Comparison of ENCODE assay signal across 15 mouse cellular contexts in the genomic region with DNA sequence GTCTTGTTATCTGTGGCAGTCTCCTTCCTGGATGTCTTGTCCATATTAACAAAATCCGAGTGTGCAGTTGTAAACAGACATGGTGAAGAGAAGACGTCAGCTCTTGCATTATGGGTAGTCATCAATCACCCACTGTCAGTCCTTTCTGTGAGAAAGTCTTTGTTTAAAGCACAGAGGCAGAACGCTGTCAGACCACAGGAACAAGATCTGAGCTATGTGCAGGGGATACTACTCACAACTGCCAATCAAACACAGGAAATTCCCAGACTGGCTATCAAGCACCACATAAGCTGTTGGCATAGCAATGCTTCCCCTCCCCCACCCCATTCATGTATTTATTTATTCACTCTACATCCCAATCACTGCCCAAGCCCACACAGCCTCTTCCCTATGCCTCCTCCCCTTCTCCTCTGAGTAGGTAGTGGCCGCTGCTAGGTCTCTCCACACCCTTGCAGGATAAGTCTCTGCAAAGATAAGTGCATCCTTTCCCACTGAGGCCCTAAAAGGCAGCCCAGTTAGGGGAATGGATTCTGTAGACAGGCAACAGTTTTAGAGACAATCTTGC.
A peak's percentile ranks its signal among the peaks of the same experiment; 100 is the strongest.
DNase-seq lines count a peak whose midpoint lies in the region; ATAC-seq lines count a peak whose summit lies in the region.
"Had no signal": no experiment of that assay in that cellular context is flagged by ENCODE, and none has a peak within 500 bp of the region (broad histone marks: within the 10 kb centered on the region; RNA-seq: fewer than 3 reads in every experiment).

No protein-coding gene starts in this region.

- H3K27ac ChIP-seq in lung, embryonic 15.5 days: no peak overlapping the region
- 0 out of 2 replicates have a peak overlapping the region, but pooled peaks have one; percentile 6 for H3K27ac ChIP-seq in hindbrain, embryonic 11.5 days (ENCODE audit: low read depth, low read length)
- H3K27ac ChIP-seq in midbrain, embryonic 13.5 days: no peak overlapping the region
- H3K27ac ChIP-seq: neural tube, embryonic 13.5 days had no signal

- H3K9me3 ChIP-seq in lung, embryonic 15.5 days: no peaks in the 10 kb centered on the region
- H3K9me3 ChIP-seq in hindbrain, embryonic 11.5 days (ENCODE audit: control insufficient read depth, low read length): no peaks in the 10 kb centered on the region
- H3K9me3 ChIP-seq in midbrain, embryonic 13.5 days: no peaks in the 10 kb centered on the region
- H3K9me3 ChIP-seq: neural tube, embryonic 13.5 days had no signal

- no peaks in the 10 kb centered on the region for H3K36me3 ChIP-seq in lung, embryonic 15.5 days
- no peaks in the 10 kb centered on the region for H3K36me3 ChIP-seq in hindbrain, embryonic 11.5 days (ENCODE audit: control insufficient read depth, insufficient read depth, low read length)
- no peaks in the 10 kb centered on the region for H3K36me3 ChIP-seq in midbrain, embryonic 13.5 days
- H3K36me3 ChIP-seq: neural tube, embryonic 13.5 days had no signal

- H3K9ac ChIP-seq in lung, embryonic 15.5 days: no peak overlapping the region
- no peak overlapping the region for H3K9ac ChIP-seq in hindbrain, embryonic 11.5 days (ENCODE audit: low read depth, low read length)
- H3K9ac ChIP-seq in midbrain, embryonic 13.5 days (replicated peaks): no peak overlapping the region
- H3K9ac ChIP-seq: neural tube, embryonic 13.5 days had no signal

- no peak for DNase-seq in lung, postnatal 14 days
- peak; percentile 62 for DNase-seq in hindbrain, embryonic 11.5 days (ENCODE audit: low spot score)
- no peak for DNase-seq in right cerebral cortex, postnatal 10 days (ENCODE audit: low spot score in 2 of 2)
- DNase-seq in layer of hippocampus, adult 9-10 months (ENCODE audit: low spot score): no peak
- no peak for DNase-seq in spleen, adult 12 weeks (ENCODE audit: low spot score)
- DNase-seq: cerebellum, adult 18-20 months; kidney, postnatal 25 days; right cerebral cortex, postnatal 14 days; thymus, postnatal 14 days had no signal

- H3K4me1 ChIP-seq in lung, embryonic 15.5 days: 0 out of 2 replicates have a peak, but pooled peaks cover 3% of the 10 kb centered on the region
- H3K4me1 ChIP-seq in hindbrain, embryonic 11.5 days (replicated peaks; ENCODE audit: control insufficient read depth, insufficient read depth, low read length): no peaks in the 10 kb centered on the region; the same call in 1 of the 2 replicates
- H3K4me1 ChIP-seq in midbrain, embryonic 13.5 days (replicated peaks): 0 out of 2 replicates have a peak, but pooled peaks cover 4% of the 10 kb centered on the region

- H3K27me3 ChIP-seq in lung, embryonic 15.5 days: no peaks in the 10 kb centered on the region
- no peaks in the 10 kb centered on the region for H3K27me3 ChIP-seq in hindbrain, embryonic 11.5 days (ENCODE audit: control insufficient read depth, insufficient read depth, low read length)
- H3K27me3 ChIP-seq in midbrain, embryonic 13.5 days: no peaks in the 10 kb centered on the region
- H3K27me3 ChIP-seq: neural tube, embryonic 13.5 days had no signal

- H3K4me2 ChIP-seq in lung, embryonic 15.5 days: no peak overlapping the region
- H3K4me2 ChIP-seq in hindbrain, embryonic 11.5 days (replicated peaks; ENCODE audit: low read depth, low read length): no peak overlapping the region
- H3K4me2 ChIP-seq in midbrain, embryonic 13.5 days (replicated peaks): no peak overlapping the region
- H3K4me2 ChIP-seq: neural tube, embryonic 13.5 days had no signal

- peak; percentile 55 for ATAC-seq in lung, embryonic 15.5 days (ENCODE audit: borderline replicate concordance, extremely low read depth, low FRiP score, low TSS enrichment)
- ATAC-seq in common myeloid progenitor, adult 5-6 weeks (replicated peaks; ENCODE audit: low read depth, poor library complexity, severe bottlenecking): peak; percentile 29; the same call in 1 of the 2 replicates
- ATAC-seq in hindbrain, embryonic 11.5 days (ENCODE audit: low FRiP score): peak; percentile 90
- peak; percentile 75 for ATAC-seq in midbrain, embryonic 13.5 days
- ATAC-seq: activated CD4-positive, CD25-positive, alpha-beta regulatory T cell, adult 4 months; intestine, postnatal 0 days had no signal

- no peak overlapping the region for H3K4me3 ChIP-seq in lung, embryonic 15.5 days
- H3K4me3 ChIP-seq in hindbrain, embryonic 11.5 days (ENCODE audit: low read depth, low read length): no peak overlapping the region
- H3K4me3 ChIP-seq in midbrain, embryonic 13.5 days (replicated peaks): no peak overlapping the region
- H3K4me3 ChIP-seq: neural tube, embryonic 13.5 days had no signal

- 15% methylated on average over 4 of the region's 4 CpGs for WGBS in lung, embryonic 15.5 days
- 32% methylated on average over 4 of the region's 4 CpGs for whole genome bisulfite sequencing in hindbrain, embryonic 11.5 days
- 47% methylated on average over 4 of the region's 4 CpGs for WGBS in midbrain, embryonic 13.5 days

Comparison
In these comparisons a context has a peak if more than half of its experiments do, and no peak if none do; other contexts are left out.
1. ATAC-seq: peak in every context shown above with its lines; median percentile 90 in hindbrain, embryonic 11.5 days; 75 in midbrain, embryonic 13.5 days; 55 in lung, embryonic 15.5 days; 29 in common myeloid progenitor, adult 5-6 weeks.